Mouse (Mus musculus) lung, embryonic 16.5 days (tissue): ENCODE measurements at regions not wholly inside any gene's neighbourhood (a gene's known extent, or its start where the extent isn't known, plus 50 kb on each side); places are given as distances from the start of the nearest gene placed in this dataset.

Experiments
- ATAC-seq: fragments of 200-750 bp; cut with Nextera tagmentation; 2 replicates; pipeline ENCODE4 v1.8.0; 2017; ENCODE audit warnings: low read depth, mild to moderate bottlenecking, moderate library complexity
- H3K27ac ChIP-seq: fragments of 300-500 bp; sonication (generic); 2 replicates; pipeline ENCODE4 v1.5.1; 2014; ENCODE audit warnings: mild to moderate bottlenecking, control low read depth, low read length
- H3K27me3 ChIP-seq: fragments of 300-500 bp; sonication (generic); 2 replicates; pipeline ENCODE4 v1.6.1; 2014; ENCODE audit warnings: low read depth, low read length, mixed read lengths; ENCODE audit not compliant: control insufficient read depth, insufficient read depth
- H3K36me3 ChIP-seq: fragments of 300-500 bp; sonication (generic); 2 replicates; pipeline ENCODE4 v1.6.1; 2014; ENCODE audit warnings: low read length; ENCODE audit not compliant: control insufficient read depth, insufficient read depth
- H3K4me1 ChIP-seq: fragments of 300-500 bp; sonication (generic); replicated peaks from 2 replicates; pipeline ENCODE4 v1.6.1; 2014; ENCODE audit warnings: low read length, mixed read lengths; ENCODE audit not compliant: control insufficient read depth, insufficient read depth
- H3K4me2 ChIP-seq: fragments of 300-500 bp; sonication (generic); 2 replicates; pipeline ENCODE4 v1.6.1; 2014; ENCODE audit warnings: low read depth, low read length, control low read depth
- H3K4me3 ChIP-seq: fragments of 300-500 bp; sonication (generic); 2 replicates; pipeline ENCODE4 v1.5.1; 2014; ENCODE audit warnings: mild to moderate bottlenecking, low read length, control low read depth
- H3K9ac ChIP-seq: fragments of 300-500 bp; sonication (generic); 2 replicates; pipeline ENCODE4 v1.6.1; 2014; ENCODE audit warnings: low read length, control low read depth
- H3K9me3 ChIP-seq: fragments of 300-500 bp; sonication (generic); 2 replicates; pipeline ENCODE4 v1.6.1; 2016; ENCODE audit warnings: low read length; ENCODE audit not compliant: control insufficient read depth
- WGBS: fragments of 180-500 bp; shearing (Covaris S2); extraction: QIAGEN DNeasy Blood & Tissue Kit; methylation state at CpG from one replicate; pipeline ENCODE4 v1.1.7; 2014; 5-methylcytosine and 5-hydroxymethylcytosine counted together

DNA sequence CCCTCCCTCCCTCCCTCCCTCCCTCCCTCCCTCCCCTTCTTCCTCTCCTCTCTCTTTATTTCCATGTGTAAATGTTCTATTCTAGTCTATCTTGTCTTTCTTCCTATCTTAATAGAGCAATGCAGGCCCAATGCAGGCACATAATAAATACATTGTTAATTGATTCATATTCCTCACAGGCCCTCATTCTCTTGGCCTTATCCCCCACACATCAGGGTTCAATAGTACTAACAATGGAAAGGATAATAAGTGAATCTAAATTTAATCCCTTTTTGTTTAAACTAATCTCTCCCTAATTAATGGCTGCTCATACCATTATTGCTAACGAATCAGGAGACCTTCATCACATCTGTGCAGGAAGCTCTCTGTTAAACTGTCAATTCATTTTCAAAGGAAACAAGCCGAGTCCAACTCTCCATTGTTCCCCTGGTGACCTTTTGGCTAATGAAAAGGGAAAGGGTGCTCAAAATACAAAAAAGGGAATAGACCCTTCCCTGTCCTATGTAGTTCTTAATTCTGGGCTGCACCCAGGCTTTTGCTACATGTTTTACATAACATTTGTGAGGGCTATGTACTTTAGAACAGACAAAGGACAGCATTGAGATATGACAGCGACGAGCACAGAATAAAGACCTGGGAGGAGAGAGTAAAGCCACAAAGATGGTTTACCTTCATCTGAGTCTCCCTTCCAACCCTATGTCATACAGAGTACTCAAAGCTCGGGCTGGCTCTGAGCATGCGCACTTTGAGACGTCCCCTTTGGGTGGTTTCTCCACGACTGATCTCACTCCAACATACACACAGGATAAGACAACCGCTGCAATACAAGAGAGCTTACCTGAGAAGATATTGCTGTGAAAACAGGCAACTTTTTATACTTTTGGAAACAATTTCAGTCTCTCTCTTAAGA, 370.3 kb upstream of the Frg1 start:
- Histone ChIP-seq H3K4me1 (no peaks in the 10 kb centered on the region), H3K4me2 (no peak overlapping the region), H3K9me3 (no peaks in the 10 kb centered on the region), H3K27me3 (no peaks in the 10 kb centered on the region), H3K27ac (no peak overlapping the region), H3K36me3 (no peaks in the 10 kb centered on the region), H3K4me3 (no peak overlapping the region), H3K9ac (no peak overlapping the region)
- no peak for ATAC-seq
- 72% methylated on average over 9 of the region's 9 CpGs for WGBS

DNA sequence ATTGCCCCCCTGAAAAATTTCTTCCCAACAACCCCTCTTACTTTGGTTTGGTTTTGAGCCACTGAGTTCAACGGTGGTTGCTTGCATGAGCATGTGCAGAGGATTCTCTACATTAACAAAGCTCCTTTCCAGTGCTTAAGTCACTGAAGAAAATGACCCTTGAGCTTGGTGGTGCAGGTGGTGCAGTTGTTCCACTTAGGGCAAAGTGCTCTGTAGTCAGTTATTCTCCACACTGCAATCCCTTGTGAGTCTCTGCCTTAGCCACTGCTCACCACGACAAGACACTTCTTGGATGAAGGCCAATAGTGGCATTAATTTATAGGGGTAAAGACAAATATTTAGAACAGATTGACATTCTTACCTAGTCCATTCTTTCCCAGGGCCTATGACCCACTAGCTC, 369.1 kb upstream of the Frg1 start:
- Histone ChIP-seq H3K9ac (no peak overlapping the region), H3K4me3 (no peak overlapping the region), H3K4me1 (no peaks in the 10 kb centered on the region), H3K4me2 (no peak overlapping the region), H3K9me3 (no peaks in the 10 kb centered on the region), H3K36me3 (no peaks in the 10 kb centered on the region), H3K27ac (no peak overlapping the region), H3K27me3 (no peaks in the 10 kb centered on the region)
- ATAC-seq, result no peak
- 50% methylated on average over 2 of the region's 2 CpGs for WGBS

GRCm38 (mm10) chr8:41782837-41783236, 366.0 kb upstream of the Frg1 start:
- Histone ChIP-seq H3K36me3 (no peaks in the 10 kb centered on the region), H3K4me3 (no peak overlapping the region), H3K27ac (no peak overlapping the region), H3K4me1 (no peaks in the 10 kb centered on the region), H3K4me2 (no peak overlapping the region), H3K27me3 (no peaks in the 10 kb centered on the region), H3K9ac (no peak overlapping the region), H3K9me3 (no peaks in the 10 kb centered on the region)
- 15% methylated on average over 1 of the region's 1 CpGs for WGBS
- no peak for ATAC-seq

DNA sequence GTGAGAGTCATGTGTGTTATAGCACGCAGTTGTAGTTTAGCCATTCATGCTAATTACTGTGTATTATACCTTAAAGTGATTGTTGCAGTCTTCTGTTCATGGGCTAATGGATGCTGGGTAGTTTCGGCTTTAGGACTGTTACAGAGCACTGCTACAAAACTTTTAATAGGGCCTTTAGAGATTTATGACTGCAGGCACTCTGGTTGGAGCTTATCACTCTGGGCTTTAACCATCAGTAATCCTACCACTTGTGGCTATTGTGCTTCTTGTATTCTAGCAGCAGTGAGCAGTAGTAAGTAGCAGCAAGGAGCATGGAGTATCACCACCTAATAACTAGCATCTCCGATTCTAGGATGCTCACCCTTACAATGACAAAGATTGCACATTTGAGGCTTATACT, 362.6 kb upstream of the Frg1 start:
- ATAC-seq, result no peak
- no peak overlapping the region for H3K4me3 ChIP-seq
- H3K27ac ChIP-seq, result no peak overlapping the region
- no peak overlapping the region for H3K9ac ChIP-seq
- no peaks in the 10 kb centered on the region for H3K9me3 ChIP-seq
- H3K4me2 ChIP-seq, result no peak overlapping the region
- no peaks in the 10 kb centered on the region for H3K4me1 ChIP-seq
- no peaks in the 10 kb centered on the region for H3K27me3 ChIP-seq
- no peaks in the 10 kb centered on the region for H3K36me3 ChIP-seq
- WGBS, result 91% methylated on average over 3 of the region's 3 CpGs

DNA sequence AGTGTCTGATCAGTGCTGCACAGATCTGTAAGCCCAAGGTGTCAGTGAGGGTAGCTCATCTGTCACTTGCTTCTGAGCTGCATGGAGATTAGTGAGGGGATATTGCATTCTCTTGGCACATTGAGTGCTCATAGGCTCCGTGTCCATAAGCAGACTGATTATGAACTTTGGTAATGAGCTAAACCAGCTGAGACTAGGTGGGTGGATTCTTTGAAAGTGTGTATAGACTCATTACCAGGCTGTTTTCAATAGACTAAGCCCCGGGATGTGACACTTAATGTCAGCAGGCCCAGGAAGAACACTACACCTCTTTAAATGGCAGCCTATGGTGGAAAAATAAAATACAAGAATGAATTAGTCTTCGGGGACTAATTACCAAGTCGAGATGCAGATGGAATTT, 354.9 kb upstream of the Frg1 start:
- ATAC-seq, result no peak
- H3K36me3 ChIP-seq, result no peaks in the 10 kb centered on the region
- no peak overlapping the region for H3K27ac ChIP-seq
- H3K4me3 ChIP-seq, result no peak overlapping the region
- H3K9me3 ChIP-seq, result no peaks in the 10 kb centered on the region
- no peak overlapping the region for H3K9ac ChIP-seq
- no peaks in the 10 kb centered on the region for H3K4me1 ChIP-seq
- WGBS, result 72% methylated on average over 4 of the region's 4 CpGs
- no peak overlapping the region for H3K4me2 ChIP-seq
- H3K27me3 ChIP-seq, result no peaks in the 10 kb centered on the region

GRCm38 (mm10) chr8:41753481-41753880, 336.6 kb upstream of the Frg1 start:
- WGBS, result 81% methylated on average over 1 of the region's 1 CpGs
- ATAC-seq, result no peak

GRCm38 (mm10) chr8:41752641-41753040, 335.8 kb upstream of the Frg1 start:
- no peaks in the 10 kb centered on the region for H3K4me1 ChIP-seq
- no peaks in the 10 kb centered on the region for H3K36me3 ChIP-seq
- H3K9ac ChIP-seq, result no peak overlapping the region
- H3K9me3 ChIP-seq, result no peaks in the 10 kb centered on the region
- no peak overlapping the region for H3K4me3 ChIP-seq
- 68% methylated on average over 2 of the region's 2 CpGs for WGBS
- no peak overlapping the region for H3K27ac ChIP-seq
- ATAC-seq, result no peak
- H3K27me3 ChIP-seq, result no peaks in the 10 kb centered on the region
- no peak overlapping the region for H3K4me2 ChIP-seq

More at GRCm38 (mm10) chr8:41753481-41753880, 336.6 kb upstream of the Frg1 start:
- no peak overlapping the region for H3K9ac ChIP-seq
- no peaks in the 10 kb centered on the region for H3K9me3 ChIP-seq
- H3K4me2 ChIP-seq, result no peak overlapping the region
- no peak overlapping the region for H3K4me3 ChIP-seq
- H3K27ac ChIP-seq, result no peak overlapping the region
- no peaks in the 10 kb centered on the region for H3K36me3 ChIP-seq
- H3K27me3 ChIP-seq, result no peaks in the 10 kb centered on the region
- no peaks in the 10 kb centered on the region for H3K4me1 ChIP-seq

DNA sequence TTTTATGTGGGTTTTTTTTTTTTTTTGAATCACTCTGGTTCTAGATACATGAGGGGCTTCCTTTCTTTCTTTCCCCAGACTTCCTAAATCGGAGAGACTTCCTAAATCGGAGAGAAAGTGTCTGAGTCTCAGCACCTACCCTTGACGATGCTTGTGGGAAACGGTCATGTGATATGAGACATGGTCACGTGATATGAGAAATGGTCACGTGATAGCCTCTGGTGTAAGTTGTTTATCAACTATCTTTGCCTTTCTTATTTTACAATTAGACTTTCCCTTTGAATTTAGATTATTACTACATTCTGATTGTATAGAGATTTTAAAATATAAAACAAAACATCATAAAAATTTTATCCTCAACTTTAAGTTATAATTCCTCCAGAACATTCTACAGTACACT, 330.1 kb upstream of the Frg1 start:
- ATAC-seq, result no peak
- no peak overlapping the region for H3K9ac ChIP-seq
- H3K4me3 ChIP-seq, result no peak overlapping the region
- H3K4me2 ChIP-seq, result no peak overlapping the region
- no peaks in the 10 kb centered on the region for H3K9me3 ChIP-seq
- H3K27me3 ChIP-seq, result no peaks in the 10 kb centered on the region
- WGBS, result 90% methylated on average over 6 of the region's 6 CpGs
- H3K27ac ChIP-seq, result no peak overlapping the region
- H3K4me1 ChIP-seq, result no peaks in the 10 kb centered on the region
- no peaks in the 10 kb centered on the region for H3K36me3 ChIP-seq

DNA sequence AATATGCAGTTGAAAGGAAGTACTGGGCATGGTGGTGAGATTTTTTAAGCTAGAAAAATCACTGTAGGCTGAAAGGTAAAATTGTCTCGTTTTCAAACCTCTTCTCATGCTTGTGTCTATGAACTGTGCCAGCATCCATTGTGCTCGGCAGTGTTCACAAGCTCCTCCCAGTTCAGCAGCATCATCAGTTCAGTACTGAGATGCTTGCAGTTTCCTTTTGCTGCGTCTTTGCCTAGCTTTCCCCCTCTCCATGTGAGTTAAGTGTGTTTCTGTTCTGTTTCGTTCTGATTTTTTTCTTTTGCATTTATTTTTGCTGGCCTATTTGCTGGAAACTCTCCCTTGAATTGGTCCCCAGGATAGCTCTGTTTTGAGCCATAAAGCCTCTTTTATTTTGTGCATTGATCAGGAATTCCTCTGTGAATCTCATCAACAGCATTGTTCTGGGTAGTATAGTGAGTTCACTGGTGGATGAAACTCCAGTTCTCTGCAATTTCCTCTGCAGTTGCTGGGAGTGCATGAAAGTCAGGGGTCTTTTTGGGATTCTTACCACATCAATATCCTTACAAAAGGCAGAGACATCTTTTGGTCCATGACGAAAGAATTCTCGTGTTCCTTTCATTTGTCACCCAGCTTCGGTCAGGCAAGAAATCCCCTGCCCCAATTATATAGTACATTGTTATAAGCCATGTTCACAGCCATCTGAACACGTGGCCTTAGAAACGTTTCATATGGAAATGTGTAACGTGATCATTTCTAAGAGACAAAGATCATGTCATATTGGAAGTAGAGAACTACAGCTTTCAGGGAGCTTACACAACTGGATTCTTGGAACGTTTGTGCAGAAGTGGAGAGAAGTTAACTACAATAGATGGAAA, 326.2 kb upstream of the Frg1 start:
- ATAC-seq, result no peak
- no peak overlapping the region for H3K4me3 ChIP-seq
- H3K4me1 ChIP-seq, result no peaks in the 10 kb centered on the region
- 76% methylated on average over 11 of the region's 11 CpGs for WGBS
- H3K27ac ChIP-seq, result no peak overlapping the region
- no peak overlapping the region for H3K4me2 ChIP-seq
- no peaks in the 10 kb centered on the region for H3K9me3 ChIP-seq
- H3K36me3 ChIP-seq, result no peaks in the 10 kb centered on the region
- no peaks in the 10 kb centered on the region for H3K27me3 ChIP-seq
- H3K9ac ChIP-seq, result no peak overlapping the region
